Mouse (Mus musculus): ENCODE results near the gene Hivep1.

The Hivep1 gene

GRCm38 (mm10) chr13:42075546-42075945 is 23.7 kb downstream of the Hivep1 start:
- DNase-seq (ENCODE audit: low read depth, low spot score) = no peak

- DNase-seq (ENCODE audit: low read depth, low spot score) = no peak
These were observed 25.0 kb downstream of the Hivep1 start for GRCm38 (mm10) chr13:42076751-42077302.

GRCm38 (mm10) chr13:42077629-42078028 is 25.8 kb downstream of the Hivep1 start:
- DNase-seq (ENCODE audit: low read depth, low spot score) = no peak

GRCm38 (mm10) chr13:42080131-42080916 is 28.5 kb downstream of the Hivep1 start:
- DNase-seq (ENCODE audit: low read depth, low spot score) = no peak

GRCm38 (mm10) chr13:42088339-42088738 is 36.5 kb downstream of the Hivep1 start:
- DNase-seq (ENCODE audit: low read depth, low spot score) = no peak

GRCm38 (mm10) chr13:42089025-42089424 is 37.2 kb downstream of the Hivep1 start:
- DNase-seq (ENCODE audit: low read depth, low spot score) = no peak

GRCm38 (mm10) chr13:42090751-42091150 is 38.9 kb downstream of the Hivep1 start:
- DNase-seq (ENCODE audit: low read depth, low spot score) = no peak

- no peak for DNase-seq (ENCODE audit: low read depth, low spot score)
These were observed 40.7 kb downstream of the Hivep1 start for GRCm38 (mm10) chr13:42092392-42093139.

- DNase-seq (ENCODE audit: low read depth, low spot score) = no peak
These were observed 41.6 kb downstream of the Hivep1 start for GRCm38 (mm10) chr13:42093268-42094042.

- DNase-seq (ENCODE audit: low read depth, low spot score) = no peak
These were observed 44.1 kb downstream of the Hivep1 start for GRCm38 (mm10) chr13:42095826-42096515.

GRCm38 (mm10) chr13:42097109-42097508 is 45.3 kb downstream of the Hivep1 start:
- no peak for DNase-seq (ENCODE audit: low read depth, low spot score)

- DNase-seq (ENCODE audit: low read depth, low spot score) = peak; percentile 7
These were observed 46.7 kb downstream of the Hivep1 start for GRCm38 (mm10) chr13:42098522-42098921.

GRCm38 (mm10) chr13:42099523-42099922 is 47.7 kb downstream of the Hivep1 start:
- no peak for DNase-seq (ENCODE audit: low read depth, low spot score)

GRCm38 (mm10) chr13:42101440-42102190 is 49.8 kb downstream of the Hivep1 start:
- no peak for DNase-seq (ENCODE audit: low read depth, low spot score)

- no peak for DNase-seq (ENCODE audit: low read depth, low spot score)
These were observed 51.2 kb downstream of the Hivep1 start for GRCm38 (mm10) chr13:42102980-42103379.

GRCm38 (mm10) chr13:42103486-42104166 is 51.8 kb downstream of the Hivep1 start:
- no peak for DNase-seq (ENCODE audit: low read depth, low spot score)

GRCm38 (mm10) chr13:42104371-42104770 is 52.5 kb downstream of the Hivep1 start:
- DNase-seq (ENCODE audit: low read depth, low spot score) = no peak

GRCm38 (mm10) chr13:42108483-42109215 is 56.8 kb downstream of the Hivep1 start:
- DNase-seq (ENCODE audit: low read depth, low spot score) = no peak

GRCm38 (mm10) chr13:42110416-42110815 is 58.6 kb downstream of the Hivep1 start:
- no peak for DNase-seq (ENCODE audit: low read depth, low spot score)

Data from WW6 (cell line).